Mouse (Mus musculus): ENCODE measurements at regions not wholly inside any gene's neighbourhood (a gene's known extent, or its start where the extent isn't known, plus 50 kb on each side); places are given as distances from the start of the nearest gene placed in this dataset.

GRCm38 (mm10) chr7:63811816-63812215 lies 104.8 kb upstream of the E030018B13Rik start:
- no peak for TF ChIP-seq CTCF (IDR thresholded peaks at IDR 0.05; ENCODE audit: borderline replicate concordance, insufficient read depth, low read length)
- no peak for TF ChIP-seq POLR2A (IDR thresholded peaks at IDR 0.05; ENCODE audit: low read depth, low read length)

All from embryonic fibroblast, embryonic 13.5 days (primary cell).